Mouse (Mus musculus): ENCODE data around the gene Pkdcc.

Gene Pkdcc

GRCm38 (mm10) chr17:83214674-83215528, at the start of gene Pkdcc:
Pkdcc (plus strand) TSS chr17:83215292.
- peak; percentile 85 for DNase-seq

- no peak for DNase-seq
Measured at GRCm38 (mm10) chr17:83166195-83166594, 48.9 kb upstream of the Pkdcc start.

GRCm38 (mm10) chr17:83176146-83176545, 38.9 kb upstream of the Pkdcc start:
- no peak for DNase-seq

GRCm38 (mm10) chr17:83178483-83179150, 36.5 kb upstream of the Pkdcc start:
- DNase-seq, result no peak

- DNase-seq, result no peak
Measured at GRCm38 (mm10) chr17:83179151-83179531, 36.0 kb upstream of the Pkdcc start.

GRCm38 (mm10) chr17:83179569-83179968, 35.5 kb upstream of the Pkdcc start:
- DNase-seq, result no peak

GRCm38 (mm10) chr17:83181086-83181485, 34.0 kb upstream of the Pkdcc start:
- DNase-seq, result no peak

- no peak for DNase-seq
Measured at GRCm38 (mm10) chr17:83181592-83181991, 33.5 kb upstream of the Pkdcc start.

- no peak for DNase-seq
Measured at GRCm38 (mm10) chr17:83182061-83182664, 32.9 kb upstream of the Pkdcc start.

GRCm38 (mm10) chr17:83182780-83183179, 32.3 kb upstream of the Pkdcc start:
- no peak for DNase-seq

- no peak for DNase-seq
Measured at GRCm38 (mm10) chr17:83187751-83188565, 27.1 kb upstream of the Pkdcc start.

- DNase-seq, result no peak
Measured at GRCm38 (mm10) chr17:83190810-83191209, 24.3 kb upstream of the Pkdcc start.

- DNase-seq, result no peak
Measured at GRCm38 (mm10) chr17:83194491-83194890, 20.6 kb upstream of the Pkdcc start.

GRCm38 (mm10) chr17:83197361-83197923, 17.6 kb upstream of the Pkdcc start:
- peak; percentile 31 for DNase-seq

- no peak for DNase-seq
Measured at GRCm38 (mm10) chr17:83200469-83200868, 14.6 kb upstream of the Pkdcc start.

GRCm38 (mm10) chr17:83201257-83201656, 13.8 kb upstream of the Pkdcc start:
- no peak for DNase-seq

- DNase-seq, result no peak
Measured at GRCm38 (mm10) chr17:83203692-83204383, 11.3 kb upstream of the Pkdcc start.

GRCm38 (mm10) chr17:83207296-83207695, 7.8 kb upstream of the Pkdcc start:
- no peak for DNase-seq

- DNase-seq, result no peak
Measured at GRCm38 (mm10) chr17:83208455-83208854, 6.6 kb upstream of the Pkdcc start.

- no peak for DNase-seq
Measured at GRCm38 (mm10) chr17:83210531-83210930, 4.6 kb upstream of the Pkdcc start.

GRCm38 (mm10) chr17:83211196-83211595, 3.9 kb upstream of the Pkdcc start:
- no peak for DNase-seq

- DNase-seq, result no peak
Measured at GRCm38 (mm10) chr17:83212422-83212821, 2.7 kb upstream of the Pkdcc start.
